Mouse (Mus musculus) cerebellum, adult 2 months (tissue): ENCODE results near the gene Strn. TPM values are rescaled to one million over a fixed set of nuclear protein-coding genes. Genes with fewer than 3 reads are reported as not detected.

ENCODE experiments used
- DNase-seq, 2 experiments: peaks; one replicate each; pipeline ENCODE4 v3.0.0; 2021
- H3K27ac ChIP-seq: fragments of 200-500 bp; 2 replicates; pipeline ENCODE4 v1.5.1; 2012; ENCODE audit warnings: low read length, control low read depth, inconsistent platforms; ENCODE audit not compliant: insufficient read depth
- H3K27me3 ChIP-seq: fragments of 200-500 bp; 2 replicates; pipeline ENCODE4 v1.6.1; 2012; ENCODE audit warnings: inconsistent platforms, mild to moderate bottlenecking, low read length, moderate library complexity; ENCODE audit not compliant: control insufficient read depth, insufficient read depth
- H3K4me1 ChIP-seq: fragments of 200-500 bp; 2 replicates; pipeline ENCODE4 v1.6.1; 2011; ENCODE audit warnings: low read length; ENCODE audit not compliant: control insufficient read depth, insufficient read depth
- H3K4me3 ChIP-seq: fragments of 200-500 bp; replicated peaks from 2 replicates; pipeline ENCODE3; 2011; ENCODE audit warnings: mild to moderate bottlenecking, low read depth, low read length, control low read depth; ENCODE audit not compliant: insufficient read depth
- CTCF ChIP-seq: fragments of 200-500 bp; IDR thresholded peaks from 2 replicates; pipeline ENCODE4 v1.5.1; 2011; ENCODE audit warnings: low read depth, mild to moderate bottlenecking, control low read depth, low read length, moderate library complexity, borderline replicate concordance; ENCODE audit not compliant: insufficient read depth
- POLR2A ChIP-seq: fragments of 200-500 bp; IDR thresholded peaks from 2 replicates; pipeline ENCODE4 v1.6.1; 2011; ENCODE audit warnings: low read length, control low read depth, borderline replicate concordance; ENCODE audit not compliant: insufficient read depth
- WGBS: fragments of 180-500 bp; shearing (Covaris S2); methylation state at CpG from one replicate; pipeline ENCODE4 v1.1.7; 2018; 5-methylcytosine and 5-hydroxymethylcytosine counted together
- polyA plus RNA-seq: library from polyadenylated mRNA; depleted of rRNA; stranded (reverse); fragments of >200 nt; gene quantifications from 2 replicates; pipeline ENCODE4 v1.2.3, GENCODE M21; 2012

The Strn gene
- polyA plus RNA-seq, 1 experiment = 25.0 TPM

GRCm38 (mm10) chr17:78614481-78614880 lies 122.5 kb downstream of the Strn start:
- H3K4me3 ChIP-seq = no peak overlapping the region
- no peaks in the 10 kb centered on the region for H3K4me1 ChIP-seq

GRCm38 (mm10) chr17:78611117-78611516 lies 125.9 kb downstream of the Strn start:
- WGBS = 77% methylated on average over 6 of the region's 6 CpGs
- Histone ChIP-seq H3K27me3 (no peaks in the 10 kb centered on the region; the same call in 1 of the 2 replicates), H3K27ac (no peak overlapping the region), H3K4me1 (no peaks in the 10 kb centered on the region), H3K4me3 (no peak overlapping the region)
- DNase-seq = no peak
- TF ChIP-seq POLR2A (no peak), CTCF (peak; percentile 22; the same call in 1 of the 2 replicates)

More at GRCm38 (mm10) chr17:78614481-78614880, 122.5 kb downstream of the Strn start:
- WGBS = 82% methylated on average over 2 of the region's 2 CpGs
- no peak for DNase-seq
- TF ChIP-seq POLR2A (no peak), CTCF (no peak)
- Histone ChIP-seq H3K27ac (no peak overlapping the region), H3K27me3 (no peaks in the 10 kb centered on the region)

- H3K27ac ChIP-seq = no peak overlapping the region
- H3K4me1 ChIP-seq = no peaks in the 10 kb centered on the region
- no peaks in the 10 kb centered on the region; the same call in 1 of the 2 replicates for H3K27me3 ChIP-seq
- no peak overlapping the region for H3K4me3 ChIP-seq
- no peak for TF ChIP-seq POLR2A
- TF ChIP-seq CTCF = no peak
- no peak for DNase-seq
- WGBS = 91% methylated on average over 13 of the region's 13 CpGs
These were observed 127.7 kb downstream of the Strn start for GRCm38 (mm10) chr17:78609191-78609855.

- DNase-seq = no peak
- TF ChIP-seq POLR2A (no peak), CTCF (no peak)
- WGBS = 81% methylated on average over 8 of the region's 8 CpGs
- H3K27ac ChIP-seq = no peak overlapping the region
- H3K27me3 ChIP-seq = no peaks in the 10 kb centered on the region; the same call in 1 of the 2 replicates
- H3K4me1 ChIP-seq = no peaks in the 10 kb centered on the region
- H3K4me3 ChIP-seq = no peak overlapping the region
These were observed 128.3 kb downstream of the Strn start for GRCm38 (mm10) chr17:78608716-78609115.

- TF ChIP-seq POLR2A (no peak), CTCF (no peak)
- no peak overlapping the region for H3K4me3 ChIP-seq
- H3K27ac ChIP-seq = no peak overlapping the region
- no peak for DNase-seq
- no peaks in the 10 kb centered on the region; the same call in 1 of the 2 replicates for H3K27me3 ChIP-seq
- 74% methylated on average over 16 of the region's 16 CpGs for WGBS
- H3K4me1 ChIP-seq = no peaks in the 10 kb centered on the region
These were observed 128.8 kb downstream of the Strn start for GRCm38 (mm10) chr17:78608135-78608670.

GRCm38 (mm10) chr17:78604431-78604830 lies 132.6 kb downstream of the Strn start:
- 72% methylated on average over 6 of the region's 6 CpGs for WGBS

GRCm38 (mm10) chr17:78603872-78604271 lies 133.1 kb downstream of the Strn start:
- TF ChIP-seq CTCF = peak; percentile 78
- no peak for TF ChIP-seq POLR2A
- peak; percentile 70 to 74 for DNase-seq
- Histone ChIP-seq H3K27me3 (no peaks in the 10 kb centered on the region; the same call in 1 of the 2 replicates), H3K4me3 (no peak overlapping the region), H3K27ac (no peak overlapping the region), H3K4me1 (no peaks in the 10 kb centered on the region)
- 19% methylated on average over 8 of the region's 8 CpGs for WGBS

More at GRCm38 (mm10) chr17:78604431-78604830, 132.6 kb downstream of the Strn start:
- no peak overlapping the region for H3K27ac ChIP-seq
- peak; percentile 44 to 52 for DNase-seq
- peak; percentile 78 for TF ChIP-seq CTCF
- no peak for TF ChIP-seq POLR2A
- H3K27me3 ChIP-seq = no peaks in the 10 kb centered on the region; the same call in 1 of the 2 replicates
- H3K4me1 ChIP-seq = no peaks in the 10 kb centered on the region
- H3K4me3 ChIP-seq = no peak overlapping the region

GRCm38 (mm10) chr17:78602316-78602715 lies 134.7 kb downstream of the Strn start:
- Histone ChIP-seq H3K4me3 (no peak overlapping the region), H3K27me3 (no peaks in the 10 kb centered on the region), H3K4me1 (no peaks in the 10 kb centered on the region), H3K27ac (peak overlapping the region; percentile 31; the same call in 1 of the 2 replicates)
- DNase-seq = no peak
- 81% methylated on average over 14 of the region's 14 CpGs for WGBS
- TF ChIP-seq POLR2A (no peak), CTCF (no peak)
